Mouse (Mus musculus) neural tube, embryonic 11.5 days (tissue): Measurements from ENCODE around the gene Rab40c. TPM values are rescaled to one million over a fixed set of nuclear protein-coding genes. Genes with fewer than 3 reads are reported as not detected.

Experiments
- ATAC-seq: fragments of 200-750 bp; cut with Nextera tagmentation; 2 replicates; pipeline ENCODE4 v1.8.0; 2017; ENCODE audit warnings: moderate number of reproducible peaks, mild to moderate bottlenecking, moderate TSS enrichment, moderate library complexity; ENCODE audit not compliant: insufficient read depth, low FRiP score, low TSS enrichment
- DNase-seq: peaks from one replicate; pipeline ENCODE4 v3.0.0-alpha.2; 2015; ENCODE audit warnings: low spot score
- H3K27ac ChIP-seq: fragments of 300-500 bp; sonication (generic); 2 replicates; pipeline ENCODE4 v1.5.1; 2014; ENCODE audit warnings: low read depth, mild to moderate bottlenecking, low read length
- H3K27me3 ChIP-seq: fragments of 300-500 bp; sonication (generic); 2 replicates; pipeline ENCODE4 v1.6.1; 2014; ENCODE audit warnings: mild to moderate bottlenecking, low read length, mixed read lengths; ENCODE audit not compliant: control insufficient read depth, insufficient read depth
- H3K36me3 ChIP-seq: fragments of 300-500 bp; sonication (generic); 2 replicates; pipeline ENCODE4 v1.6.1; 2014; ENCODE audit warnings: mild to moderate bottlenecking, low read length, moderate library complexity, mixed read lengths; ENCODE audit not compliant: control insufficient read depth, insufficient read depth
- H3K4me1 ChIP-seq: fragments of 300-500 bp; sonication (generic); 2 replicates; pipeline ENCODE4 v1.6.1; 2014; ENCODE audit warnings: low read length, mixed read lengths; ENCODE audit not compliant: control insufficient read depth, insufficient read depth
- H3K4me2 ChIP-seq: fragments of 300-500 bp; sonication (generic); 2 replicates; pipeline ENCODE4 v1.6.1; 2014; ENCODE audit warnings: low read depth, mild to moderate bottlenecking, moderate library complexity
- H3K4me3 ChIP-seq: fragments of 300-500 bp; sonication (generic); 2 replicates; pipeline ENCODE4 v1.5.1; 2014; ENCODE audit warnings: low read depth, low read length
- H3K9ac ChIP-seq: fragments of 300-500 bp; sonication (generic); 2 replicates; pipeline ENCODE4 v1.6.1; 2014; ENCODE audit warnings: mild to moderate bottlenecking, low read length
- H3K9me3 ChIP-seq: fragments of 300-500 bp; sonication (generic); 2 replicates; pipeline ENCODE4 v1.6.1; 2016; ENCODE audit warnings: low read length; ENCODE audit not compliant: control insufficient read depth
- WGBS: fragments of 180-500 bp; shearing (Covaris S2); extraction: QIAGEN DNeasy Blood & Tissue Kit; methylation state at CpG from one replicate; pipeline ENCODE4 v1.1.7; 2014; 5-methylcytosine and 5-hydroxymethylcytosine counted together
- polyA plus RNA-seq: library from polyadenylated mRNA; unstranded; fragments of >200 nt; fragmentation: Nextera tagmentation; extraction: Ambion mirVana; gene quantifications from 2 replicates; pipeline ENCODE4 v1.2.1, GENCODE M21; 2014

Rab40c gene
- polyA plus RNA-seq, 1 experiment from 2014 or later, result 25.9 TPM

GRCm38 (mm10) chr17:25869498-25869897, 50.0 kb downstream of the Rab40c start:
- Histone ChIP-seq H3K36me3 (no peaks in the 10 kb centered on the region), H3K27me3 (no peaks in the 10 kb centered on the region), H3K4me2 (no peak overlapping the region), H3K4me1 (peaks cover 13% of the 10 kb centered on the region), H3K9me3 (no peaks in the 10 kb centered on the region), H3K27ac (no peak overlapping the region), H3K9ac (no peak overlapping the region), H3K4me3 (no peak overlapping the region)
- DNase-seq (no peak), ATAC-seq (no peak)
- WGBS, result 92% methylated on average over 8 of the region's 8 CpGs

GRCm38 (mm10) chr17:25868601-25869191, 50.8 kb downstream of the Rab40c start, which contains the start of gene Mcrip2:
Gene Mcrip2, minus strand, starts transcription at chr17:25868764.
- Histone ChIP-seq H3K9me3 (no peaks in the 10 kb centered on the region), H3K27ac (0 out of 2 replicates have a peak within 1 kb of the TSS, but pooled peaks have one; percentile 27), H3K4me2 (peak within 1 kb of the TSS; percentile 96), H3K4me3 (peak within 1 kb of the TSS; percentile 85), H3K9ac (peak within 1 kb of the TSS; percentile 66), H3K27me3 (no peaks in the 10 kb centered on the region), H3K4me1 (peaks cover 9% of the 10 kb centered on the region), H3K36me3 (no peaks in the 10 kb centered on the region)
- peak; percentile 84; the same call in 1 of the 2 replicates for ATAC-seq
- peak; percentile 84 for DNase-seq
- 0% methylated on average over 24 of the region's 24 CpGs for WGBS

- ATAC-seq (peak; percentile 61; the same call in 1 of the 2 replicates), DNase-seq (peak; percentile 49)
- Histone ChIP-seq H3K9ac (peak overlapping the region; percentile 66), H3K4me3 (peak overlapping the region; percentile 85), H3K4me1 (peaks cover 9% of the 10 kb centered on the region), H3K4me2 (peak overlapping the region; percentile 96), H3K9me3 (no peaks in the 10 kb centered on the region), H3K27ac (no peak overlapping the region), H3K36me3 (no peaks in the 10 kb centered on the region), H3K27me3 (no peaks in the 10 kb centered on the region)
- WGBS, result 1% methylated on average over 42 of the region's 42 CpGs
Measured at GRCm38 (mm10) chr17:25867836-25868600, 51.5 kb downstream of the Rab40c start.

GRCm38 (mm10) chr17:25867509-25867835, 52.1 kb downstream of the Rab40c start:
- Histone ChIP-seq H3K27me3 (no peaks in the 10 kb centered on the region), H3K27ac (no peak overlapping the region), H3K36me3 (no peaks in the 10 kb centered on the region), H3K9ac (peak overlapping the region; percentile 66; the same call in 1 of the 2 replicates), H3K4me3 (peak overlapping the region; percentile 85; the same call in 1 of the 2 replicates), H3K4me2 (peak overlapping the region; percentile 96), H3K9me3 (no peaks in the 10 kb centered on the region), H3K4me1 (peaks cover 9% of the 10 kb centered on the region)
- no peak for ATAC-seq
- DNase-seq, result no peak
- 16% methylated on average over 7 of the region's 7 CpGs for WGBS

GRCm38 (mm10) chr17:25866172-25866571, 53.4 kb downstream of the Rab40c start:
- Histone ChIP-seq H3K4me2 (no peak overlapping the region), H3K27me3 (no peaks in the 10 kb centered on the region), H3K27ac (no peak overlapping the region), H3K9me3 (no peaks in the 10 kb centered on the region), H3K36me3 (no peaks in the 10 kb centered on the region), H3K4me1 (peaks cover 13% of the 10 kb centered on the region), H3K9ac (no peak overlapping the region), H3K4me3 (no peak overlapping the region)
- 93% methylated on average over 3 of the region's 3 CpGs for WGBS
- DNase-seq (no peak), ATAC-seq (no peak)

GRCm38 (mm10) chr17:25865288-25865687, 54.2 kb downstream of the Rab40c start:
- H3K4me2 ChIP-seq, result no peak overlapping the region
- no peak overlapping the region for H3K4me3 ChIP-seq
- H3K36me3 ChIP-seq, result no peaks in the 10 kb centered on the region
- DNase-seq (no peak), ATAC-seq (no peak)
- WGBS, result 92% methylated on average over 11 of the region's 11 CpGs
- H3K27ac ChIP-seq, result no peak overlapping the region
- no peak overlapping the region for H3K9ac ChIP-seq
- H3K4me1 ChIP-seq, result peaks cover 20% of the 10 kb centered on the region
- no peaks in the 10 kb centered on the region for H3K27me3 ChIP-seq
- no peaks in the 10 kb centered on the region for H3K9me3 ChIP-seq

GRCm38 (mm10) chr17:25864311-25864710, 55.2 kb downstream of the Rab40c start:
- ATAC-seq, result no peak
- H3K36me3 ChIP-seq, result no peaks in the 10 kb centered on the region
- DNase-seq, result no peak
- H3K9ac ChIP-seq, result no peak overlapping the region
- no peak overlapping the region for H3K27ac ChIP-seq
- no peak overlapping the region for H3K4me3 ChIP-seq
- no peaks in the 10 kb centered on the region for H3K27me3 ChIP-seq
- peaks cover 20% of the 10 kb centered on the region for H3K4me1 ChIP-seq
- 93% methylated on average over 14 of the region's 14 CpGs for WGBS
- H3K9me3 ChIP-seq, result no peaks in the 10 kb centered on the region
- H3K4me2 ChIP-seq, result no peak overlapping the region

- DNase-seq (no peak), ATAC-seq (no peak)
- Histone ChIP-seq H3K9ac (no peak overlapping the region), H3K27me3 (no peaks in the 10 kb centered on the region), H3K4me3 (no peak overlapping the region), H3K4me2 (no peak overlapping the region), H3K9me3 (no peaks in the 10 kb centered on the region), H3K36me3 (no peaks in the 10 kb centered on the region), H3K27ac (no peak overlapping the region), H3K4me1 (peaks cover 18% of the 10 kb centered on the region)
- 87% methylated on average over 6 of the region's 6 CpGs for WGBS
Measured at GRCm38 (mm10) chr17:25863681-25864080, 55.8 kb downstream of the Rab40c start.
